Mouse (Mus musculus) cortical plate, adult 2 months (tissue): ENCODE results near the gene Galnt5.

Experiments
- CTCF ChIP-seq: fragments of 200-500 bp; IDR thresholded peaks from 2 replicates; pipeline ENCODE4 v1.5.1; 2011; ENCODE audit warnings: mild to moderate bottlenecking, control low read depth, low read length; ENCODE audit not compliant: insufficient read depth; ENCODE audit errors: extremely low read depth
- POLR2A ChIP-seq: fragments of 200-500 bp; IDR thresholded peaks from 2 replicates; pipeline ENCODE4 v1.6.1; 2011; ENCODE audit warnings: mild to moderate bottlenecking, low read length, control low read depth; ENCODE audit not compliant: insufficient read depth; ENCODE audit errors: extremely low read depth

GRCm38 (mm10) chr2:58031431-58031830 lies 33.7 kb downstream of the Galnt5 start:
- TF ChIP-seq POLR2A: no peak
- no peak for TF ChIP-seq CTCF
